Mouse (Mus musculus) erythroblast, embryonic 14.5 days (primary cell): ENCODE results near the gene Erv3.

Experiments used
- GATA1 ChIP-seq: IDR thresholded peaks from 2 replicates; pipeline ENCODE4 v1.6.1; 2012; ENCODE audit warnings: low read length, inconsistent platforms, mixed read lengths
- TAL1 ChIP-seq: IDR thresholded peaks from 3 replicates; pipeline ENCODE4 v1.6.1; 2012; ENCODE audit warnings: low read length, inconsistent platforms, mixed read lengths

DNA sequence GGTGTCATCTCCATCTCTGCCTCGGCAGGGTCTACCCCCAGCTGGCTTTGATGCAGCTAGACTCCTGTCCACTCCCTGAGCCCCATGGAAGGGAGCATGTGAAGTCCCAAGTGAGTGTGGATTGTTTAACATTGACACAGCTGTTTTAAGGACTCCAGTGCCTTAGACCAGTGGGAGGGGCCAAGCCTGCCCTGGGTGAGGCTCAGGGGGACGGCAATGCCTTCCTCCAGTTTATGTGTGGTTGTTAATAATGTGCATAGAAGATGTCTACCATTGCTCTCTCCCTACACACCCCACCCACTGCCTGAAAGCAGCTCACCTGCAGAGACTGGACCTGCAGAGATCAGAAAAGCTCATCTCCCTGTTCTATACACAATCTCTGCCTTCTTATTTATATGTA, 35.6 kb downstream of the Erv3 start:
- TF ChIP-seq TAL1 (no peak), GATA1 (no peak)
